Mouse (Mus musculus) hindbrain, postnatal 0 days (tissue): ENCODE measurements at regions not wholly inside any gene's neighbourhood (a gene's known extent, or its start where the extent isn't known, plus 50 kb on each side); places are given as distances from the start of the nearest gene placed in this dataset.

ENCODE experiments used
- ATAC-seq: fragments of 200-750 bp; cut with Nextera tagmentation; 2 replicates; pipeline ENCODE4 v1.8.0; 2017; ENCODE audit warnings: mild to moderate bottlenecking, moderate TSS enrichment, moderate library complexity
- DNase-seq: peaks from one replicate; pipeline ENCODE4 v3.0.0-alpha.2; 2015; ENCODE audit warnings: low spot score
- H3K27ac ChIP-seq: fragments of 300-500 bp; sonication (generic); 2 replicates; pipeline ENCODE4 v1.5.1; 2014; ENCODE audit warnings: mild to moderate bottlenecking
- H3K27me3 ChIP-seq: fragments of 300-500 bp; sonication (generic); 2 replicates; pipeline ENCODE4 v1.6.1; 2014; ENCODE audit warnings: low read length, mixed read lengths; ENCODE audit not compliant: insufficient read depth
- H3K36me3 ChIP-seq: fragments of 300-500 bp; sonication (generic); 2 replicates; pipeline ENCODE4 v1.6.1; 2014; ENCODE audit warnings: low read length, mixed read lengths; ENCODE audit not compliant: insufficient read depth
- H3K4me1 ChIP-seq: fragments of 300-500 bp; sonication (generic); 2 replicates; pipeline ENCODE4 v1.6.1; 2014; ENCODE audit warnings: antibody characterized with exemption, low read length, mixed read lengths; ENCODE audit not compliant: insufficient read depth
- H3K4me2 ChIP-seq: fragments of 300-500 bp; sonication (generic); 2 replicates; pipeline ENCODE4 v1.6.1; 2014; ENCODE audit warnings: low read depth, mild to moderate bottlenecking, low read length, moderate library complexity, mixed read lengths
- H3K4me3 ChIP-seq: fragments of 300-500 bp; sonication (generic); 2 replicates; pipeline ENCODE4 v1.5.1; 2014; ENCODE audit warnings: low read length
- H3K9ac ChIP-seq: fragments of 300-500 bp; sonication (generic); replicated peaks from 2 replicates; pipeline ENCODE4 v1.6.1; 2014; ENCODE audit warnings: mild to moderate bottlenecking, low read length, moderate library complexity, mixed read lengths
- H3K9me3 ChIP-seq: fragments of 300-500 bp; sonication (generic); 2 replicates; pipeline ENCODE4 v1.6.1; 2016; ENCODE audit warnings: low read length, mixed read lengths
- CTCF ChIP-seq: IDR thresholded peaks from 2 replicates; pipeline ENCODE4 v1.5.1; 2016; ENCODE audit warnings: antibody characterized with exemption, control low read depth, low read depth
- WGBS: fragments of 180-500 bp; shearing (Covaris S2); extraction: QIAGEN DNeasy Blood & Tissue Kit; methylation state at CpG from one replicate; pipeline ENCODE4 v1.1.7; 2014; 5-methylcytosine and 5-hydroxymethylcytosine counted together

- Histone ChIP-seq H3K4me1 (peaks cover 12% of the 10 kb centered on the region; the same call in 1 of the 2 replicates), H3K9me3 (no peaks in the 10 kb centered on the region), H3K4me3 (peak overlapping the region; percentile 35), H3K4me2 (peak overlapping the region; percentile 52), H3K27ac (peak overlapping the region; percentile 76), H3K27me3 (no peaks in the 10 kb centered on the region), H3K36me3 (no peaks in the 10 kb centered on the region), H3K9ac (peak overlapping the region; percentile 44)
- no peak for TF ChIP-seq CTCF
- 8% methylated on average over 11 of the region's 11 CpGs for WGBS
- DNase-seq (peak; percentile 93), ATAC-seq (peak; percentile 91)
Measured at GRCm38 (mm10) chr13:83987746-83988423, 234.2 kb upstream of the Tmem161b start.

- ATAC-seq, result peak; percentile 39
- Histone ChIP-seq H3K4me1 (peaks cover 12% of the 10 kb centered on the region; the same call in 1 of the 2 replicates), H3K27me3 (no peaks in the 10 kb centered on the region), H3K4me3 (no peak overlapping the region), H3K27ac (peak overlapping the region; percentile 76), H3K9ac (peak overlapping the region; percentile 44; the same call in 1 of the 2 replicates), H3K4me2 (peak overlapping the region; percentile 52), H3K36me3 (no peaks in the 10 kb centered on the region), H3K9me3 (no peaks in the 10 kb centered on the region)
- no peak for TF ChIP-seq CTCF
- peak; percentile 75 for DNase-seq
- 27% methylated on average over 4 of the region's 4 CpGs for WGBS
Measured at GRCm38 (mm10) chr13:83988517-83988916, 233.6 kb upstream of the Tmem161b start.

GRCm38 (mm10) chr13:83997599-83998369 lies 224.3 kb upstream of the Tmem161b start:
- no peaks in the 10 kb centered on the region for H3K9me3 ChIP-seq
- peak overlapping the region; percentile 56 for H3K27ac ChIP-seq
- no peak for TF ChIP-seq CTCF
- H3K4me1 ChIP-seq, result no peaks in the 10 kb centered on the region
- peak; percentile 57 for DNase-seq
- no peaks in the 10 kb centered on the region for H3K36me3 ChIP-seq
- 45% methylated on average over 12 of the region's 12 CpGs for WGBS
- peak; percentile 55 for ATAC-seq
- no peak overlapping the region; the same call in 1 of the 2 replicates for H3K9ac ChIP-seq
- no peaks in the 10 kb centered on the region for H3K27me3 ChIP-seq
- H3K4me3 ChIP-seq, result no peak overlapping the region
- no peak overlapping the region for H3K4me2 ChIP-seq

- no peaks in the 10 kb centered on the region for H3K36me3 ChIP-seq
- no peak overlapping the region for H3K4me2 ChIP-seq
- DNase-seq, result no peak
- H3K27ac ChIP-seq, result no peak overlapping the region
- no peaks in the 10 kb centered on the region for H3K27me3 ChIP-seq
- WGBS, result 52% methylated on average over 7 of the region's 7 CpGs
- no peaks in the 10 kb centered on the region for H3K4me1 ChIP-seq
- H3K9me3 ChIP-seq, result no peaks in the 10 kb centered on the region
- no peak overlapping the region for H3K9ac ChIP-seq
- no peak overlapping the region for H3K4me3 ChIP-seq
- TF ChIP-seq CTCF, result no peak
- no peak for ATAC-seq
Measured at GRCm38 (mm10) chr13:84021771-84022170, 200.3 kb upstream of the Tmem161b start.

- TF ChIP-seq CTCF, result no peak
- Histone ChIP-seq H3K27me3 (no peaks in the 10 kb centered on the region), H3K4me1 (no peaks in the 10 kb centered on the region), H3K9ac (no peak overlapping the region), H3K9me3 (no peaks in the 10 kb centered on the region), H3K36me3 (no peaks in the 10 kb centered on the region), H3K4me3 (no peak overlapping the region), H3K27ac (no peak overlapping the region), H3K4me2 (no peak overlapping the region)
- WGBS, result 97% methylated on average over 1 of the region's 1 CpGs
- DNase-seq (no peak), ATAC-seq (no peak)
Measured at GRCm38 (mm10) chr13:84023021-84023420, 199.1 kb upstream of the Tmem161b start.

- Histone ChIP-seq H3K9me3 (no peaks in the 10 kb centered on the region), H3K4me1 (no peaks in the 10 kb centered on the region), H3K9ac (no peak overlapping the region), H3K4me3 (no peak overlapping the region), H3K27me3 (no peaks in the 10 kb centered on the region), H3K36me3 (no peaks in the 10 kb centered on the region), H3K4me2 (no peak overlapping the region), H3K27ac (no peak overlapping the region)
- DNase-seq (peak; percentile 15), ATAC-seq (no peak)
- WGBS, result 44% methylated on average over 5 of the region's 5 CpGs
- no peak for TF ChIP-seq CTCF
Measured at GRCm38 (mm10) chr13:84023637-84024036, 198.5 kb upstream of the Tmem161b start.
